Mouse (Mus musculus): ENCODE measurements around the gene Exoc2.

- no peak for TF ChIP-seq CTCF (IDR thresholded peaks at IDR 0.05; ENCODE audit: low read depth, low read length)
- TF ChIP-seq GATA1 (IDR thresholded peaks at IDR 0.05; ENCODE audit: borderline replicate concordance, low read length), result no peak
Measured at GRCm38 (mm10) chr13:30786235-30787035, 187.5 kb downstream of the Exoc2 start.
